In the genomic region with DNA sequence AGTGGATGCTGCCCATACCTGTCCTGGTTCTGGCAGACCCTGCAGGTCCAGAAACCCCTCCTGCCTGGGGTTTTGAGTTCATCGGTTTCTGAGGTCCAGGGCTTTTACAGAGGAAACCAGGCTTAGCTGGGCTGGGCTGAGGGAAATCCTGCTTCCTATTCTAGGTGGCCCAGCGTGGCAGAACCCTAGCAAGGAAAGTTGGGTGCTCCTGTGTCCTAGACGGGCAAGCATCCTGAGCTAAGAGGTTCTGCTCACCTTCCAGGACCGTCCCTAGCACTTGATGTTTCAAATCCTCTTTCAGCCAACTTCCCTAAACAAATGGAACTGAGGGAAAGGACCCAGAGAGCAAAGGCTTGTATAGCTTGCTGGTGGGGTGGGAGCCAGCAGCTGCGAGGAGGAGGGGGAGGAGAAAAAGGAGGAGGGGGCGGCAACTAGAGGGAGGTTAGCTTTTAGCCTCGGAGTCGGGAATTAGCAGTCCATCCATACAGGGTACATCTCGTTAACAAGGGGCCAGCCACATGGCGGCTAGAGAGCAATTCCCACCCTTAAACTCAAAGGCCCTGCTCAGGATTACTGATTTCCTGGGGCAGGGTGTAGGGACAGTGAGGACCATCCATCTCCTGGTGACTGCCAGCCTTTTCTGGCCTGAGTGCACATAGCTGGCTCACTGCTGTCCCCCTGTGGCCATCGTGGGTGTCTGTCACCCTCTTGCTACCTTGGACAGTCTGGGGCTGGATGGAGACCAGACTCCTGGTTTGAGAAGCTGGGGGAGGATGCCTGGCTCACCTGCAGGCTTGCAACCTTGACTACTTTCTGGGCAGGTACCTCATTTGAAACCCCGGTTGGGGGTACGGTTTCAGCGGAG, we compare ENCODE assay signal across 8 mouse cellular contexts. TPM values are rescaled to one million over a fixed set of nuclear protein-coding genes. Genes with fewer than 3 reads are reported as not detected.
DNase-seq lines count a peak whose midpoint lies in the region; ATAC-seq lines count a peak whose summit lies in the region.

No protein-coding gene starts in this region.

- H3K4me1 ChIP-seq in embryonic facial prominence, embryonic 13.5 days: peaks cover 84% of the 10 kb centered on the region
- peaks cover 95% of the 10 kb centered on the region for H3K4me1 ChIP-seq in heart, embryonic 10.5 days
- peaks cover 75% of the 10 kb centered on the region for H3K4me1 ChIP-seq in kidney, embryonic 14.5 days (ENCODE audit: control insufficient read depth, insufficient read depth, low read length)
- H3K4me1 ChIP-seq in liver, embryonic 12.5 days: peaks cover 91% of the 10 kb centered on the region

- no peaks in the 10 kb centered on the region for H3K9me3 ChIP-seq in embryonic facial prominence, embryonic 13.5 days
- no peaks in the 10 kb centered on the region for H3K9me3 ChIP-seq in heart, embryonic 10.5 days
- H3K9me3 ChIP-seq in kidney, embryonic 14.5 days (ENCODE audit: control insufficient read depth, low read length): no peaks in the 10 kb centered on the region
- H3K9me3 ChIP-seq in liver, embryonic 12.5 days (replicated peaks): no peaks in the 10 kb centered on the region

- H3K4me3 ChIP-seq in embryonic facial prominence, embryonic 13.5 days: no peak overlapping the region
- peak overlapping the region; percentile 83; the same call in 1 of the 2 replicates for H3K4me3 ChIP-seq in heart, embryonic 10.5 days
- no peak overlapping the region for H3K4me3 ChIP-seq in kidney, embryonic 14.5 days (ENCODE audit: low read length)
- H3K4me3 ChIP-seq in liver, embryonic 12.5 days: peak overlapping the region; percentile 88

- H3K36me3 ChIP-seq in embryonic facial prominence, embryonic 13.5 days: no peaks in the 10 kb centered on the region
- H3K36me3 ChIP-seq in heart, embryonic 10.5 days: no peaks in the 10 kb centered on the region
- no peaks in the 10 kb centered on the region for H3K36me3 ChIP-seq in kidney, embryonic 14.5 days (ENCODE audit: control insufficient read depth, insufficient read depth, low read length)
- peaks cover 13% of the 10 kb centered on the region; the same call in 1 of the 2 replicates for H3K36me3 ChIP-seq in liver, embryonic 12.5 days
- H3K36me3 ChIP-seq in splenic B cell, adult 2 months (ENCODE audit: control insufficient read depth, insufficient read depth, low read length, poor library complexity, severe bottlenecking): no peaks in the 10 kb centered on the region

- H3K27me3 ChIP-seq in embryonic facial prominence, embryonic 13.5 days: peaks cover 9% of the 10 kb centered on the region
- peaks cover 14% of the 10 kb centered on the region; the same call in 1 of the 2 replicates for H3K27me3 ChIP-seq in heart, embryonic 10.5 days (ENCODE audit: insufficient read depth, poor library complexity, severe bottlenecking)
- no peaks in the 10 kb centered on the region for H3K27me3 ChIP-seq in kidney, embryonic 14.5 days (ENCODE audit: control insufficient read depth, insufficient read depth, low read length)
- H3K27me3 ChIP-seq in liver, embryonic 12.5 days (replicated peaks): no peaks in the 10 kb centered on the region
- no peaks in the 10 kb centered on the region; the same call in 1 of the 2 replicates for H3K27me3 ChIP-seq in splenic B cell, adult 2 months (ENCODE audit: control insufficient read depth, insufficient read depth, low read length, poor library complexity, severe bottlenecking)

- H3K27ac ChIP-seq in embryonic facial prominence, embryonic 13.5 days: no peak overlapping the region
- H3K27ac ChIP-seq in heart, embryonic 10.5 days: peak overlapping the region; percentile 85; the same call in 1 of the 2 replicates
- no peak overlapping the region for H3K27ac ChIP-seq in kidney, embryonic 14.5 days (ENCODE audit: low read depth, low read length)
- peak overlapping the region; percentile 53; the same call in 1 of the 2 replicates for H3K27ac ChIP-seq in liver, embryonic 12.5 days

- ATAC-seq in embryonic facial prominence, embryonic 13.5 days (ENCODE audit: insufficient number of reproducible peaks, insufficient read depth, low FRiP score, low TSS enrichment, low read depth): no peak
- peak; percentile 65 for ATAC-seq in kidney, embryonic 14.5 days (ENCODE audit: low FRiP score, low TSS enrichment)
- peak; percentile 62 for ATAC-seq in liver, embryonic 12.5 days

- 15% methylated on average over 14 of the region's 14 CpGs for WGBS in embryonic facial prominence, embryonic 13.5 days
- 14% methylated on average over 14 of the region's 14 CpGs for WGBS in heart, embryonic 10.5 days
- 12% methylated on average over 14 of the region's 14 CpGs for WGBS in kidney, embryonic 14.5 days
- WGBS in liver, embryonic 12.5 days (ENCODE audit: insufficient replicate concordance): 17% methylated on average over 14 of the region's 14 CpGs

- peak; percentile 93 for DNase-seq in 416B (ENCODE audit: low read depth)
- peak; percentile 91 for DNase-seq in adrenal gland, postnatal 36 days
- peak; percentile 96 for DNase-seq in heart, embryonic 10.5 days (ENCODE audit: low spot score)
- peak; percentile 81 to 82 for DNase-seq in natural killer cell, adult 2 months (ENCODE audit: low spot score in 2 of 2)
- peak; percentile 79 for DNase-seq in splenic B cell, adult 2 months (ENCODE audit: low read depth, low spot score)

- peak overlapping the region; percentile 92 for H3K4me2 ChIP-seq in embryonic facial prominence, embryonic 13.5 days
- 0 out of 2 replicates have a peak overlapping the region, but pooled peaks have one; percentile 99 for H3K4me2 ChIP-seq in kidney, embryonic 14.5 days (replicated peaks; ENCODE audit: low read depth, low read length)
- H3K4me2 ChIP-seq in liver, embryonic 12.5 days: peak overlapping the region; percentile 100

- 0 out of 2 replicates have a peak overlapping the region, but pooled peaks have one; percentile 6 for H3K9ac ChIP-seq in embryonic facial prominence, embryonic 13.5 days
- no peak overlapping the region for H3K9ac ChIP-seq in kidney, embryonic 14.5 days (ENCODE audit: low read depth, low read length)
- H3K9ac ChIP-seq in liver, embryonic 12.5 days: peak overlapping the region; percentile 25; the same call in 1 of the 2 replicates

RNA-seq across cellular contexts. Expression of gene Gins2, which starts 54.4 kb away (rescaled TPM):
- 10 to 100 TPM in 1 of 2 experiments, 1 to 10 TPM in 1; 6.3 to 11.0 TPM for total RNA-seq in adrenal gland, postnatal 36 days (2021)
- polyA plus RNA-seq in embryonic facial prominence, embryonic 13.5 days (2015; fragmentation: Nextera tagmentation; extraction: Ambion mirVana): 98.6 and 111 TPM in 2 replicates
- 106 and 125 TPM in 2 replicates for polyA plus RNA-seq in heart, embryonic 10.5 days (2016; fragmentation: Nextera tagmentation; extraction: Ambion mirVana)
- 118 and 145 TPM in 2 replicates for polyA plus RNA-seq in kidney, embryonic 14.5 days (2014; fragmentation: Nextera tagmentation; extraction: Ambion mirVana)
- 77.5 and 81.2 TPM in 2 replicates for polyA plus RNA-seq in liver, embryonic 12.5 days (2016; fragmentation: Nextera tagmentation; extraction: Ambion mirVana)

Comparison
In these comparisons a context has a peak if more than half of its experiments do, and no peak if none do; other contexts are left out.
1. H3K27ac ChIP-seq: peak in heart, embryonic 10.5 days (single experiment) and liver, embryonic 12.5 days (single experiment); none in embryonic facial prominence, embryonic 13.5 days (single experiment) and kidney, embryonic 14.5 days (single experiment).
2. H3K4me3 ChIP-seq: peak in heart, embryonic 10.5 days (single experiment) and liver, embryonic 12.5 days (single experiment); none in embryonic facial prominence, embryonic 13.5 days (single experiment) and kidney, embryonic 14.5 days (single experiment).
3. Peak in every context shown above with its lines, with median percentiles within 50 percentile points of each other: DNase-seq and H3K4me2 ChIP-seq.